Mouse (Mus musculus): Measurements from ENCODE around the gene Gpr162. TPM values are rescaled to one million over a fixed set of nuclear protein-coding genes. Genes with fewer than 3 reads are reported as not detected.

The Gpr162 gene
- polyA plus RNA-seq, 1 experiment = 52.6 TPM

- no peak for TF ChIP-seq CTCF (IDR thresholded peaks at IDR 0.05; ENCODE audit: low read depth, low read length)
- TF ChIP-seq POLR2A (IDR thresholded peaks at IDR 0.05; ENCODE audit: borderline replicate concordance, low read depth, low read length) = no peak
- Histone ChIP-seq H3K4me3 (ENCODE audit: insufficient read depth, low read length) (peak overlapping the region; percentile 75), H3K27ac (ENCODE audit: insufficient read depth, low read depth, low read length) (peak overlapping the region; percentile 84), H3K4me1 (ENCODE audit: control insufficient read depth, insufficient read depth, low read length) (peaks cover 16% of the 10 kb centered on the region)
These were observed 33.7 kb downstream of the Gpr162 start for GRCm38 (mm10) chr6:124829799-124830700.

- TF ChIP-seq POLR2A (IDR thresholded peaks at IDR 0.05; ENCODE audit: borderline replicate concordance, low read depth, low read length) = no peak
- TF ChIP-seq CTCF (IDR thresholded peaks at IDR 0.05; ENCODE audit: low read depth, low read length) = no peak
- H3K4me1 ChIP-seq (ENCODE audit: control insufficient read depth, insufficient read depth, low read length) = peaks cover 8% of the 10 kb centered on the region
- peak within 1 kb of the TSS; percentile 75 for H3K4me3 ChIP-seq (ENCODE audit: insufficient read depth, low read length)
- peak within 1 kb of the TSS; percentile 84 for H3K27ac ChIP-seq (ENCODE audit: insufficient read depth, low read depth, low read length)
These were observed 34.6 kb downstream of the Gpr162 start, which contains the start of the genes Usp5 and Cdca3 for GRCm38 (mm10) chr6:124828868-124829798. Gene Usp5 (minus strand): TSS chr6:124829484. Gene Cdca3 (plus strand): TSS chr6:124829547.

- Histone ChIP-seq H3K27ac (ENCODE audit: insufficient read depth, low read depth, low read length) (peak overlapping the region; percentile 65), H3K4me3 (ENCODE audit: insufficient read depth, low read length) (peak overlapping the region; percentile 75), H3K4me1 (ENCODE audit: control insufficient read depth, insufficient read depth, low read length) (peaks cover 3% of the 10 kb centered on the region)
- TF ChIP-seq CTCF (IDR thresholded peaks at IDR 0.05; ENCODE audit: low read depth, low read length) = no peak
- TF ChIP-seq POLR2A (IDR thresholded peaks at IDR 0.05; ENCODE audit: borderline replicate concordance, low read depth, low read length) = no peak
These were observed 35.6 kb downstream of the Gpr162 start for GRCm38 (mm10) chr6:124828101-124828592.

GRCm38 (mm10) chr6:124822049-124822448 is 41.7 kb downstream of the Gpr162 start:
- Histone ChIP-seq H3K4me3 (ENCODE audit: insufficient read depth, low read length) (no peak overlapping the region), H3K4me1 (ENCODE audit: control insufficient read depth, insufficient read depth, low read length) (peaks cover 15% of the 10 kb centered on the region), H3K27ac (ENCODE audit: insufficient read depth, low read depth, low read length) (no peak overlapping the region)
- no peak for TF ChIP-seq POLR2A (IDR thresholded peaks at IDR 0.05; ENCODE audit: borderline replicate concordance, low read depth, low read length)
- TF ChIP-seq CTCF (IDR thresholded peaks at IDR 0.05; ENCODE audit: low read depth, low read length) = no peak

- Histone ChIP-seq H3K27ac (ENCODE audit: insufficient read depth, low read depth, low read length) (no peak overlapping the region), H3K4me3 (ENCODE audit: insufficient read depth, low read length) (no peak overlapping the region), H3K4me1 (ENCODE audit: control insufficient read depth, insufficient read depth, low read length) (peaks cover 16% of the 10 kb centered on the region)
- TF ChIP-seq CTCF (IDR thresholded peaks at IDR 0.05; ENCODE audit: low read depth, low read length) (no peak), POLR2A (IDR thresholded peaks at IDR 0.05; ENCODE audit: borderline replicate concordance, low read depth, low read length) (no peak)
These were observed 42.9 kb downstream of the Gpr162 start for GRCm38 (mm10) chr6:124820891-124821290.

GRCm38 (mm10) chr6:124817971-124818370 is 45.8 kb downstream of the Gpr162 start:
- no peak for TF ChIP-seq CTCF (IDR thresholded peaks at IDR 0.05; ENCODE audit: low read depth, low read length)
- no peak for TF ChIP-seq POLR2A (IDR thresholded peaks at IDR 0.05; ENCODE audit: borderline replicate concordance, low read depth, low read length)
- peaks cover 21% of the 10 kb centered on the region for H3K4me1 ChIP-seq (ENCODE audit: control insufficient read depth, insufficient read depth, low read length)
- H3K27ac ChIP-seq (ENCODE audit: insufficient read depth, low read depth, low read length) = peak overlapping the region; percentile 51
- no peak overlapping the region for H3K4me3 ChIP-seq (ENCODE audit: insufficient read depth, low read length)

- Histone ChIP-seq H3K27ac (ENCODE audit: insufficient read depth, low read depth, low read length) (0 out of 2 replicates have a peak overlapping the region, but pooled peaks have one; percentile 5), H3K4me1 (ENCODE audit: control insufficient read depth, insufficient read depth, low read length) (peaks cover 22% of the 10 kb centered on the region), H3K4me3 (ENCODE audit: insufficient read depth, low read length) (no peak overlapping the region)
- TF ChIP-seq CTCF (IDR thresholded peaks at IDR 0.05; ENCODE audit: low read depth, low read length) = no peak
These were observed 46.2 kb downstream of the Gpr162 start for GRCm38 (mm10) chr6:124817563-124817962.

- Histone ChIP-seq H3K4me3 (ENCODE audit: insufficient read depth, low read length) (no peak overlapping the region), H3K27ac (ENCODE audit: insufficient read depth, low read depth, low read length) (no peak overlapping the region), H3K4me1 (ENCODE audit: control insufficient read depth, insufficient read depth, low read length) (peaks cover 26% of the 10 kb centered on the region)
- TF ChIP-seq CTCF (IDR thresholded peaks at IDR 0.05; ENCODE audit: low read depth, low read length) (no peak), POLR2A (IDR thresholded peaks at IDR 0.05; ENCODE audit: borderline replicate concordance, low read depth, low read length) (no peak)
These were observed 46.7 kb downstream of the Gpr162 start for GRCm38 (mm10) chr6:124817125-124817524.

- H3K4me1 ChIP-seq (ENCODE audit: control insufficient read depth, insufficient read depth, low read length) = peaks cover 31% of the 10 kb centered on the region
- H3K27ac ChIP-seq (ENCODE audit: insufficient read depth, low read depth, low read length) = no peak overlapping the region
- TF ChIP-seq POLR2A (IDR thresholded peaks at IDR 0.05; ENCODE audit: borderline replicate concordance, low read depth, low read length) (no peak), CTCF (IDR thresholded peaks at IDR 0.05; ENCODE audit: low read depth, low read length) (no peak)
- no peak overlapping the region for H3K4me3 ChIP-seq (ENCODE audit: insufficient read depth, low read length)
These were observed 47.2 kb downstream of the Gpr162 start for GRCm38 (mm10) chr6:124816611-124817010.
